Mouse (Mus musculus): ENCODE measurements around the gene Sdk2. TPM values are rescaled to one million over a fixed set of nuclear protein-coding genes. Genes with fewer than 3 reads are reported as not detected.

The Sdk2 gene
- polyA plus RNA-seq, 1 experiment from 2014 or later: 5.3 TPM

GRCm38 (mm10) chr11:113729239-113729638 is 337.6 kb downstream of the Sdk2 start:
- Histone ChIP-seq H3K4me3 (replicated peaks; ENCODE audit: low read depth, low read length) (no peak overlapping the region), H3K9me3 (ENCODE audit: control insufficient read depth, low read length) (no peaks in the 10 kb centered on the region), H3K27ac (replicated peaks; ENCODE audit: low read depth, low read length) (no peak overlapping the region), H3K4me1 (ENCODE audit: control insufficient read depth, insufficient read depth, low read length) (no peaks in the 10 kb centered on the region), H3K9ac (replicated peaks; ENCODE audit: low read length) (no peak overlapping the region), H3K4me2 (ENCODE audit: low read length) (no peak overlapping the region), H3K27me3 (ENCODE audit: control insufficient read depth, insufficient read depth, low read length) (no peaks in the 10 kb centered on the region), H3K36me3 (ENCODE audit: control insufficient read depth, insufficient read depth, low read length) (peaks cover 37% of the 10 kb centered on the region)
- DNase-seq: no peak
- WGBS: 82% methylated on average over 21 of the region's 21 CpGs
- no peak for ATAC-seq (ENCODE audit: low FRiP score, low TSS enrichment)

- no peaks in the 10 kb centered on the region for H3K4me1 ChIP-seq (ENCODE audit: control insufficient read depth, insufficient read depth, low read length)
- H3K4me2 ChIP-seq (ENCODE audit: low read length): no peak overlapping the region
- no peak overlapping the region for H3K27ac ChIP-seq (replicated peaks; ENCODE audit: low read depth, low read length)
- H3K9me3 ChIP-seq (ENCODE audit: control insufficient read depth, low read length): no peaks in the 10 kb centered on the region
- no peak overlapping the region for H3K9ac ChIP-seq (replicated peaks; ENCODE audit: low read length)
- no peak for ATAC-seq (ENCODE audit: low FRiP score, low TSS enrichment)
- DNase-seq: no peak
- 84% methylated on average over 6 of the region's 6 CpGs for WGBS
- H3K4me3 ChIP-seq (replicated peaks; ENCODE audit: low read depth, low read length): no peak overlapping the region
- no peaks in the 10 kb centered on the region for H3K27me3 ChIP-seq (ENCODE audit: control insufficient read depth, insufficient read depth, low read length)
- H3K36me3 ChIP-seq (ENCODE audit: control insufficient read depth, insufficient read depth, low read length): peaks cover 37% of the 10 kb centered on the region
Observed at GRCm38 (mm10) chr11:113727992-113728391, 338.9 kb downstream of the Sdk2 start.

GRCm38 (mm10) chr11:113726994-113727888 is 339.6 kb downstream of the Sdk2 start:
- 93% methylated on average over 14 of the region's 14 CpGs for WGBS
- Histone ChIP-seq H3K36me3 (ENCODE audit: control insufficient read depth, insufficient read depth, low read length) (peaks cover 37% of the 10 kb centered on the region), H3K9me3 (ENCODE audit: control insufficient read depth, low read length) (no peaks in the 10 kb centered on the region), H3K4me1 (ENCODE audit: control insufficient read depth, insufficient read depth, low read length) (no peaks in the 10 kb centered on the region), H3K27ac (replicated peaks; ENCODE audit: low read depth, low read length) (no peak overlapping the region), H3K9ac (replicated peaks; ENCODE audit: low read length) (no peak overlapping the region), H3K27me3 (ENCODE audit: control insufficient read depth, insufficient read depth, low read length) (no peaks in the 10 kb centered on the region), H3K4me2 (ENCODE audit: low read length) (no peak overlapping the region), H3K4me3 (replicated peaks; ENCODE audit: low read depth, low read length) (no peak overlapping the region)
- ATAC-seq (ENCODE audit: low FRiP score, low TSS enrichment): no peak
- no peak for DNase-seq

Data from midbrain, embryonic 14.5 days (tissue).